Mouse (Mus musculus) left cerebral cortex, postnatal 10 days (tissue): ENCODE data around the gene Il12rb2. TPM values are rescaled to one million over a fixed set of nuclear protein-coding genes. Genes with fewer than 3 reads are reported as not detected.

Experiments used
- DNase-seq, 2 experiments: peaks; one replicate each; pipeline ENCODE4 v3.0.0; 2021 to 2022; ENCODE audit warnings: low spot score in 2 of 2, mixed read lengths in 1 of 2; ENCODE audit errors: extremely low spot score in 1 of 2
- intact Hi-C: fragments of 180-260 bp; cut with DNase I; formaldehyde crosslinking; loops from one replicate; pipeline ENCODE4 v1.15.1; 2025
- total RNA-seq, 2 experiments: library from RNA; stranded (reverse); gene quantifications; 2 replicates each; pipeline ENCODE4 v1.2.3; 2021

Il12rb2 gene
- under 1 TPM; 0.28 to 0.92 TPM for total RNA-seq

DNA sequence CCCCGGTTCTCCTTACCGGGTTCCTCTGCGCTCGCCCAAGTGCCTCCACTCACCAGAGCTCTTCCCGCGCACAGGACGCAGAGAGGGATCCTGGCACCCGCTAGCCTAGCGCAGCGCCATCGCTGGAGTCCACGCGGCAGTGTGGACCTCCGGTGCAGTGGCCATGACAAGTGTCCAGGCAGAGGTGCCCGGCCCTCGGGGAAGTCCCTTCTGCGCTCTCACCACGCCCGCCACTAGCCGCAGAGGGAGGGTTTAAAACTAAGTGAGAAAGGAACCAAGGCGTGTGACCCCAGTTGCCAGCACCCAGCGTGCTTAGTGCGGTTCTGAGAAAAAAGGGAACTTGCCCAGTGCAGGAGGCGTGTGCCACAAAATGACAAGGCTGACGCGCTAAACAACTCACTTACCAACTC lies at the start of gene Il12rb2:
Il12rb2 (minus strand) TSS at position 207 of the 410 bp plus-strand sequence.
- intact Hi-C loops, result no loop called here
- DNase-seq, result peak in 1 of 2 experiments; percentile 26

DNA sequence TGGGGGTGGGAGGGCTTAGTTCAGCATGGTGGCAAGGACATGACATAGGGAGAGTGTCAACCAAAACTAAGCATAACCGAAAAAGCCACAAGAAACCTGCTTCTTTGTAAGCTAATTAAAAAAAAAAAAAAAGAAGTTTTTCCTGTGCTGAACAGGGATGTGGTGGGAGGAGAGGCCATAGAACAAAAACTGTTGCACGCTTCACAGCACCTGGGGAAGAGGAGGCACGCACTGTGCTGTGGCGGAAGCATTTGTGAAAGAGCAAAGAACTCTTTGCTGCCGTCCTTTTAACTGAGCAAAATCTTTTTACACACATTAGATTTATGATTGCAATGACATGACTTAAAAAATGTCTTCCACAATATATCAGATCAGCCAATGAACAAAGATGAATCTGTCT lies 45.8 kb upstream of the Il12rb2 start:
- intact Hi-C loops, result no loop called here
- DNase-seq, result no peak

DNA sequence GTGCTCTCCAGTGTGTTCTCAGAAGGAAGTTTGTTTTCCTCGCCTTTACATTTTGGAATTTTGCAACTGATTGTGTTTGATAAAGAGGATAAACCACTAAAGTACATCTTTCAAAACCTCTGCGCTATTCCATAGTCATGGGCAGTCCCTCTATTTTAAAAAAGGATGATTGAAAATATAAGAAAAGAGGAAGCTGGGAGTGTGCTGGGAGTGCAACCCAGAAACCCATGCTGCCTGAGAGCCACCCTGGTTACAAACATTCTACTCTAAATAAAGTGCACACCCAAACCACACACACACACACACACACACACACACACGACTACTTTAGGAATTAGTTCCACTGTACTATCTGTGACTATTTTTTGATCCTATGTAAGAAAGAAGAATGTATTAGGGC lies 40.6 kb upstream of the Il12rb2 start:
- intact Hi-C loops, result no loop called here
- DNase-seq, result no peak

DNA sequence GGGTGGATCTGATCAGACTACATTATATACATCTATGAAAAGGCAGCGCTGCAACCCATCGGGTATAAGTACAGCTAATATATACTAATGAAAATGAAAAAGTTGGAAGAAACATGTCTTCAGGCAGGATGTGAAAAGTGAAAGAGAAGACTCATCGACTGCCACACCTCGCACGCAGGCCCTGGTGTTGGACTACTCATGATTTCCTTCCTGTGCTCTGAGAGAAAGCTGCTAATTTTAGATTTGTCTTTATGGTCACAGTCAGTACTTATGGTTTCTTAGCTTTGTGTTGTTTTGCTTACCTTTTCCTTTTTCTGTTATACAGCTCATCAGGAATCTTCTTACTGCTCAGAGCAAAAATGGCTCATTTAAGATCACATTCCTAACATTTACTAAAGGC lies 39.3 kb upstream of the Il12rb2 start:
- intact Hi-C loops, result no loop called here

DNA sequence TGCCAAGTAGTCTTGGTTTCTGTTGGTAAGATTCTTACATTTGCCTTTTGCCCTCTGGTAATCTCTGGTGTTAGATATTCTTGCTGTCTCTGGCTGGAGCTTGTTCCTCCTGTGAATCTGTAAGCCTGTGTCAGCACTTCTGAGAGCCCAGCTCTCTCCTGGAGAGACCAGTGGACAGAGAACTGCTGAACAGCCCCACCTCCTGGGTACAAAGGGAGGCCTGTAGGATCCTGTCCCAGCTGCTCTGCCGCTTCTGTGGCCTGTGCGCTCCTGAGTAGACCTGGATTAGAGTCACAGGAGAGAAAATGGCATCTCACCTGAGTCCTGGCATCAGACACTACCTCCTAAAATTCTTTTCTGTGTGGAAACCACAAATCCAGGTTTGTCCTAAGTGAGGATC lies 37.4 kb upstream of the Il12rb2 start:
- DNase-seq, result no peak
- intact Hi-C loops, result no loop called here

More for the DNA sequence above, 39.3 kb upstream of the Il12rb2 start:
- no peak for DNase-seq

DNA sequence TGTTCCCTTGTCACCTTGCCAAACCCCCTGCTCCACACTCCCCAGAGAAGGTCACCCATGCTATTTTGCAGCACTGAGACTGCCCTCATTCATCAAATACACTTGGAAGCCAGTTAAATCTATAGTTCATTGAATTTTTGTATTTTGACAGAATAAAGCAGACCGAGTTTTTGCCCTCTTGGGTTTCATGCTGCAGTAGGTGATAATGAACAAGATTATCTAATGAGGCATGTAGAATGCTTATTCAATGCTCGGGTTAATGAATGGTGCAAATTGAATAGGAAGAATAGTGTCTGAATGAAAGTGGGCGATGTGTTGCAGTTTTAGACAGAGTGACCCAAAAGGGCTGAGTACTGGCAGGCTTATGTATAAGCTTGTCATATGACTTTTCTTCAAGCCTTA lies 29.3 kb upstream of the Il12rb2 start:
- intact Hi-C loops, result no loop called here
- no peak for DNase-seq

DNA sequence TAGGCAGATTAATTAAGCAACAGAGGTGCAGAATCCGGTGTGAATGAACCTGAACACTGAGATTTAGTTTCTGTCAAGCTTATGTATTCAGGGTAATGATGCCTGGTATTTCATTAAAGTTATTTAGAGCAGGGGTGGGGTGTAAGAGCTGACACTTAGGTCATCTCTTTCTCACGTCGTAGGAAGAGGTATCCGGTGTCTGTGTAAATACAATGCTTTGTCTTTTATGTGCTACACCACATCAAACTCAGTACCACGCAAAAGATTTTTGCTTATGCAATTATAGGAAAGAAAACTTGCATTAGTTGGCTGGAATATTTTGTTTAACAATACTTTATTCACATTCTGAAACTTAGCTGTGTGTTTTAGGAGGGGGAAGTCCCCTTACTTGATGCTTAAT lies 23.6 kb upstream of the Il12rb2 start:
- DNase-seq, result no peak

DNA sequence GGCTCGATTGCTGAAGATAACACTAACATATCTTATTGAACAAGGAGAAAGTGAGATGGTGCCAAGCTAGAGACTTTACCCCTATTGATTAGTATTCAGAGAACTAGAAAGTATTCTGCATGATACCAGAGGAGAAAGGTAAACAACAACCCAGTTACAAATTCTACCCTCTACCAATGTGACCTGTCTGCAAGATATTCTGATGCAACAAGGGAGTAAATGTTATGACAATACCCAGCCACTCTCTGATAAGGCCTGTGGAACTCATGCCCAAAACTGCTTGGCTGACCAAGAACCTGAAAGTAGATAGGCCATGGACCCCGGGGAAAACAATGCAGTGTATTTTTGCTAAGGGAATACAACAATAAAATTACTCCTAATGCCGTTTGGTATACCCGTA lies 10.2 kb downstream of the Il12rb2 start:
- intact Hi-C loops, result no loop called here
- no peak for DNase-seq

More for the DNA sequence above, 23.6 kb upstream of the Il12rb2 start:
- intact Hi-C loops, result no loop called here

DNA sequence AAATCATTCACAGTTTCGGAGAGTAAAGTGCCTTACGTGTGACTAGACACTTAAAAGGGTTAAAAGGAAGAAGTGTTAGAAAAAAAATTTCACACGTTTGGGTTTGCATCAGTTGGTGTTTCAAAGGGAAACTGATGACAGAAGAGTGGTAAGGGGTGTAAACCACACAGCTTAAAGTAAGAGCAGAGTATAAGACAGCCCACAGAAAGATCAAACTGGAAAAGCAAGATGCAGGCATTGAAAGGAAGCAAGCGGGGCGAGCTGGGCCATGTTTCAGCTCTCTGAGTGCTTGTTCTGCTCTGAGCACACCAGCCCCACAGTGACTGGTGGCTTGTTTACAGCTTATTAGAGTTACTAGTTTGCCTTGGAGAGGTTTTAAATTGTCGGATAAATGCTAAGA lies 27.9 kb downstream of the Il12rb2 start:
- DNase-seq, result no peak
- intact Hi-C loops, result no loop called here

DNA sequence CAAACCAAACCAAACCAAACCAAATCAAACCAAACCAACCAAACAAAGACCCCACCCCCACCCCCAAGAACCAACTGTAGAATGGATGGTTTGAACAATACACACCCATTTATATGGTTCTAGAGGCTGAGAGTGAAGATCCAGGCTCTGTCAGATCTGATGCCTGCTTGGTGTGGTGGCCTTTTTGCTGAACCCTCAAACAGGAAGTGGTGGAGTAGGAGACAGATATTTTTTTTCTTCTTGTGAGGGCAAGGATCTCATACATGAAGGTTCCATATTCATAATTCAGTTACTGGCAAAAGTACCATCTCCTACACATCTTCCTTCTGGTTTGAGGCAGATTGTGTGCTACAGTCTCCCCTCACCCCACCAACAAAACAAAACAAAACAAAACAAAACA lies 36.5 kb downstream of the Il12rb2 start:
- intact Hi-C loops, result no loop called here
- no peak for DNase-seq

DNA sequence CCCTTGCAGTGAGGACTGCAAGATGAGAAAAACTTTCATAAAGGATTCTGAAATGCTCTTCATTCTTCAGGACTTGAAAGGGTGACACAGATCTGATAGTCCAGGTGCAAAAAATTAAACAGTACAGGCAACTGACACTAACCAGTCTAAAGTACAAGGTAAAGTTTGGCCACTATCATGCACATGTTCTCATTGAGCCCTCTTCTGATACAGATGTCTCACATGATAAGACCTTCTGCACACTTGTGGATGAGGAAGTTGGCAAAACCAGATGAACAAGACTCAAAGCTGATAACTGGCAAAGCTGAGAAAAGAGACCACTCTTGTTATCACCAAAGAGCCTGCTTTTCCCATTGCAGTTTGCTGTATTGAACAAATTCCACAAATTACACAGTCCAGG lies 38.0 kb downstream of the Il12rb2 start:
- intact Hi-C loops, result no loop called here
- DNase-seq, result no peak

DNA sequence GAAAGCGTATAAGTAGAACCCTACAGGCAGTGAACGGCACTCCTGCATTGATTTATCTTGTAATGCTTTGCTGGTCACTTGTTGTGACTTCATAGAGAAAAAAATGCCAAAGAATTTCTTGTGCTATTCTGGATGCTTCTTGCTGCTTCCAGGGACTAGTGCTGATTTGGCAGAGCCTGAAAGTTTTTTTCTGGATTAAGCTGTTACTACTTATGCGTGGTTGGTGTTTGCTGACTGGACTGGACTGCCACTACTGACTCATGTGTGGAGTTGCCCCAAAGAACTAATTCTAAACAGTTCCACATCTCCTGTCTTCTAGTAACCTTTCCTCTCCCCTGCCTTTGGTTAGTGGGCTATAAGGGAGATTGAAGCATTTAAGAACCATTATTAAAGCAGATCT lies 52.2 kb downstream of the Il12rb2 start:
- intact Hi-C loops, result no loop called here
- DNase-seq, result no peak

DNA sequence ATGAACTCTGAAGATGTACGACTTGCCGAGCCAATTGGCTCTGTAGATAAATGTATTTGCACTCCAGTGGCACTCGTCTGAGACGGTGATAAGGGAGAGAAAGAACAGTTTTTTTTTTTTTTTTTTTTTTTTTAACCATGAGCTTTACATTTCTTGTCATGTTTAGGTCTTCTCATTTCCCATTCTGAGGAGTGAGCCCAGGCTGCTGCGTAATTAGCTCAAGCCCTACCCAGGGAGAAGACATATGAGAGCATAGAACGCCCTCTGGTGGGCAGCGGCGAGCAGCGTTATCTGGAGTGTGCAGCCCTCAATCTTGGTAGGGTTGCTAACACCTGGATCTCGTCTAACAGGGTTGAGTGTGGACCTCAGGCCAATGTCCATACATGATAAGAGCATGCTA lies 57.5 kb downstream of the Il12rb2 start:
- DNase-seq, result peak; percentile 56 to 80
- intact Hi-C loops, result loop anchor here (2.0 kb wide), 1 partner anchor 148 kb away; no protein-coding TSS in a partner anchor

DNA sequence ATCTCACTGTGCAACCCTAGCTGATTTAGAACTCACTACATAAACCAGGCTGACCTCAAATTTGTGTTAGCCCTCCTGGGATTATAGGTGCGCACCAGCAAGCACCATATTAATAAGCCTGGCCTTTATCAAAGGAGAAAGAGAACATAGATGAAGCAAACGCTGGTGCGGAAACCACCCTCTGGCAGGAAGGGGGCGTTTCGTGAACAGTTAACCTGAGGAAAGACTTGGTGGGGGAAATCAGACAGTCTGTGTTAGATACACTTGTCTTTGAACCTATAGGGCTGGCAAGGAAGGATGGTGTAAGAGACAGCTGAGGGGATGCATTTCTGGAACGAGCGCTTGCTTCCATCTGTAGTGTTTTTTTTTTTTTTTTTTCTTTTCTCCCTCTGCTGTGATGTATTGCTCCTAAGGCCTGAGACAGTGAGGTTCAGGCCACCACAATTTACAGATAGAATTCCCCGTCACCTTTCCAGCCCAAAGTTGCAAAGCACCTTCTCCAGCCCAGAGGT lies 58.1 kb downstream of the Il12rb2 start:
- no peak for DNase-seq
- intact Hi-C loops, result loop anchor here (2.0 kb wide), 1 partner anchor 147 kb away; no protein-coding TSS in a partner anchor

DNA sequence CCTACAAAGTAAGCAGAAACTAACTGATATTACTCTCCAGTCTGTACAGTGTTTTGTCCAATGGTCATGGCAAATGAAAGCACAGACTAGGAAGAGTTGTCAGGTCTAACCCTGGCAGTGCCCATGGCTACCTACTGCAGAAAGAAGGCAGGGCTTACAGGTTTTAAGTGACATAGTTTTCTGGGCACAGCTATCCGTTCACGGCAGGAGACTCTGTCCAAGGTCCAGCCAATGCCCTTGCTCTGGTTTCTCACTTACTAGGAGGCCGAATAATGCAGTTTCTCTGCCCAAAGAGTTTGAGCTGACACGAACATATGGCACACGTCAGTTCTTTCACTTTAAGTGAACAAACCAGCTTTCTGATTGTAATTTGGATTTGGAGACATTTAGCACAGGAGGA lies 58.9 kb downstream of the Il12rb2 start:
- intact Hi-C loops, result no loop called here
- no peak for DNase-seq

DNA sequence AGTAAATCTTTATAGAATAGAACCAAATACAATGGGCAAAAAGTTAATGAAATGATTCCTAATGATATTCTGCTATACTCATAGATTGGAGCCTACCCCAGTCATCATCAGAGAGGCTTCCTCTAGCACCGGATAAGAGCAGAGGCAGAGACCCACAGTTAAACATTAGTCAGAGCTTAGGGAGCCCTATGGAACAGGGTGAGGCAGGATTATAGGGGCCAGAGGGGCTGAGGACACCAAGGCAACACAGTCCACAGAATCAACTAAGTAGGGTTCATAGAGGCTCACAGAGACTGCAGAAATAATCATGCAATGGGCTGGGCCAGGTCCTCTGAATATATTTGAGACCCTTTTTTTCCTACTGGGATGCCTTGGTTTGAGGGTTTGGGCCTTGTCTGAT lies 61.3 kb downstream of the Il12rb2 start:
- intact Hi-C loops, result no loop called here
- no peak for DNase-seq

DNA sequence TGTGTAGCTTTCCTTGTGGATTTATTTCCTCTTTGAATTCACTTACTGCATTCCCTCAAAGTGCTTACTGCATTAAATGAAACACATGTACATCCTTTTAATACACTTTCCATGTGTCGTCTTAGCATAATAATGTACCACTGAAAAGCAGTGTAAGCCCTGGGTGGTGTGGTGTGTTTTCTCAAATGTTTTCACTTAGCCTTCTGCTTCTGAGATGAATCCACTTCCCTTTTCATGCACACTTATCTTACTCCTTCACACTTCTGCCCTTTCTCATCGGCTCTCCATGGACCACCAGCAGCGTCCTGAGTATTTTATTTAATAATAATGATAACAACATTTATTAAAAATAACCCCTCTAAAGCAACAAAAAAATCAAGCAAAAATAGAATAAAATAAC lies 66.2 kb downstream of the Il12rb2 start:
- intact Hi-C loops, result no loop called here
- no peak for DNase-seq

DNA sequence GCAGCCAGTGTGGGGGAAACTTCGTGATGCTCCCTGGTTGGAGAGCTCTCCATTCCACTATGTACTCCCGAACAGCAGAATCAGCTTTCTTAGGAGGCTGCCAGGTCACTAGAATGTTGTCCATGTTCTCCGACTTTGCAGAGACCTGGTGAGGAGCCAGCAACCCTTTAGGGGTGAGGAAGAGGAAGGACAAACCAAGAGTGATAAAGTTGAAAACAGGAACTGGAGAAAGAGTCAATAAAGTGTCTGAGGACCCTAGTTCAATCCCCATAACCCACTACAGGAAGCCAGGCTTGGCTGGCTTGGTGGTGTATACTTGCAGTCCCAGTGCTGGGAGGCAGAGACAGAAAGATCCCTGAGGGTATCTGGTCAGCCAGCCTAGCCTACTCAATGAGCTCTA lies 67.0 kb downstream of the Il12rb2 start:
- DNase-seq, result no peak
- intact Hi-C loops, result no loop called here

DNA sequence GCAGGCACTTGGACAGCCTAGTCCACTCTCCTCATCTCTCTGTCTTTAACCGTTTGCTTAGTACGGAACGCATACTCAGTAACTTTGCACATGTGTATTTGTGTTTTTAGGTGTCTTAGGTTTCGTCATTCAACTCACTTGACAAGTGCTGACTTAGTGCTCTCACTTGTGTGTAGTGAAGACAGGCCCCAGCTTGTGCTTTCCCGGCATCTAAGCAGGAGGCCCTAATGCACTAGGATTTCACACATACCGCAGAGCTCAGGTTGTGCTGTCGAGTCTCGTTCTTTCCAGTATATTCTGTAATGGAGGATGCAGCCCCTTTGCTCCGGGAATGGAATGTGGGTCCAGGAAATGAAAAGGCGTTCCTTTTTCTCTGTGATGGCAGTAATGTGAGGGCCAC lies 72.8 kb downstream of the Il12rb2 start:
- DNase-seq, result no peak
- intact Hi-C loops, result no loop called here

DNA sequence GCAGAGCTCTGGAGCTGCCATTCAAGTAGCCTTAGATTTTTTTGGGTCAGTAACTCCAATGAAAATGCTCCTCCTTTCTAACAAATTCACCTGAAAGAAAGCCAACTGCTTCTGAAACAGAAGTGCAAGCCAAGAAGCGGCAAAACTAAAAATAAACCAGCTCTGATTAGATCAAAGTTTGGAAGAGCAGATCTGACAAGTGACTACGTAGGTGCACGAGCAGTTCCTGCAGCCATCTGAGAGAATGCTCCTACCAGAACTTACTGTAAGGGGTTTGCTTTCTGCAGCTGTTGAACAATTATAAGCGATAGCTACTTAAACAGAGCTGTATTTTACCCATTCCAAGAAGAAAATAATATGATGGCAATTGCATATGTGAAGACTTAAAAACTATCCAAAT lies 73.5 kb downstream of the Il12rb2 start:
- intact Hi-C loops, result no loop called here
- DNase-seq, result no peak

DNA sequence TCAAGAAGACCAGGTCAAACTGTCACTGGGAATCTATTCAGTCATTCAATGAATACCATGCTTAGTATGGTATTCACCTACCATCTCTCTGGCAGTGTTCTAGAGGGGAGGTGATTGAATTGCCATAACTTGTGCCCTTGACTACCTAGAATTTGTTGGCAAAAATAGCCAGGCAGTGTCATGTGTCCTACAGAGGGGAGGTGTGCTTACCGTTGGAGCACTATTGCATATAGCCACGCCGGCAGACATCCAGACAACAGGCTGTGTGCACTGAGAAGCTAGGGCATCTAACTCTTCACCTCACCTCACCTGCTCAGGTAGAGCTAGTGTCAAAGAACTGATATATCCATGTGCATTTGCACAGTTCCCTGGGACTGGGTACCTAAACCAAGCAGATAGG lies 74.8 kb downstream of the Il12rb2 start:
- no peak for DNase-seq
- intact Hi-C loops, result no loop called here
